Mouse (Mus musculus): ENCODE measurements around the gene Cbx5. TPM values are rescaled to one million over a fixed set of nuclear protein-coding genes. Genes with fewer than 3 reads are reported as not detected.
A peak's percentile ranks its signal among the peaks of the same experiment; 100 is the strongest.

Gene Cbx5
- polyA plus RNA-seq, 1 experiment from 2014 or later = 91.9 TPM

GRCm38 (mm10) chr15:103268903-103269302 lies 29.3 kb upstream of the Cbx5 start:
- no peak for ATAC-seq (ENCODE audit: extremely low read depth, insufficient number of reproducible peaks, low FRiP score, low TSS enrichment)
- H3K4me1 ChIP-seq = peaks cover 8% of the 10 kb centered on the region

GRCm38 (mm10) chr15:103264794-103265193 lies 25.2 kb upstream of the Cbx5 start:
- Histone ChIP-seq H3K9ac (no peak overlapping the region), H3K4me2 (no peak overlapping the region), H3K27ac (replicated peaks) (no peak overlapping the region), H3K4me3 (no peak overlapping the region), H3K36me3 (no peaks in the 10 kb centered on the region), H3K9me3 (no peaks in the 10 kb centered on the region), H3K27me3 (replicated peaks) (no peaks in the 10 kb centered on the region), H3K4me1 (peaks cover 5% of the 10 kb centered on the region)
- no peak for ATAC-seq (ENCODE audit: extremely low read depth, insufficient number of reproducible peaks, low FRiP score, low TSS enrichment)
- 81% methylated on average over 2 of the region's 2 CpGs for WGBS

More at GRCm38 (mm10) chr15:103268903-103269302, 29.3 kb upstream of the Cbx5 start:
- no peak overlapping the region for H3K4me3 ChIP-seq
- H3K9ac ChIP-seq = no peak overlapping the region
- H3K4me2 ChIP-seq = no peak overlapping the region
- no peak overlapping the region for H3K27ac ChIP-seq (replicated peaks)
- H3K36me3 ChIP-seq = no peaks in the 10 kb centered on the region
- no peaks in the 10 kb centered on the region for H3K9me3 ChIP-seq
- WGBS = 79% methylated on average over 4 of the region's 4 CpGs
- no peaks in the 10 kb centered on the region for H3K27me3 ChIP-seq (replicated peaks)

GRCm38 (mm10) chr15:103259989-103260388 lies 20.4 kb upstream of the Cbx5 start:
- Histone ChIP-seq H3K27ac (replicated peaks) (no peak overlapping the region), H3K27me3 (replicated peaks) (no peaks in the 10 kb centered on the region), H3K36me3 (no peaks in the 10 kb centered on the region), H3K4me3 (no peak overlapping the region), H3K4me1 (peaks cover 35% of the 10 kb centered on the region), H3K4me2 (no peak overlapping the region), H3K9ac (no peak overlapping the region), H3K9me3 (no peaks in the 10 kb centered on the region)
- WGBS = 9% methylated on average over 1 of the region's 1 CpGs
- ATAC-seq (ENCODE audit: extremely low read depth, insufficient number of reproducible peaks, low FRiP score, low TSS enrichment) = no peak

GRCm38 (mm10) chr15:103259162-103259561 lies 19.5 kb upstream of the Cbx5 start:
- Histone ChIP-seq H3K27ac (replicated peaks) (no peak overlapping the region), H3K9me3 (no peaks in the 10 kb centered on the region), H3K36me3 (no peaks in the 10 kb centered on the region), H3K27me3 (replicated peaks) (no peaks in the 10 kb centered on the region), H3K4me3 (no peak overlapping the region), H3K9ac (no peak overlapping the region), H3K4me1 (peaks cover 41% of the 10 kb centered on the region), H3K4me2 (peak overlapping the region; percentile 85)
- no peak for ATAC-seq (ENCODE audit: extremely low read depth, insufficient number of reproducible peaks, low FRiP score, low TSS enrichment)
- WGBS = 83% methylated on average over 5 of the region's 5 CpGs

GRCm38 (mm10) chr15:103257790-103258728 lies 18.4 kb upstream of the Cbx5 start, which contains the start of gene Nfe2:
TSS of gene Nfe2 (minus strand) at chr15:103258403.
- WGBS = 5% methylated on average over 15 of the region's 15 CpGs
- H3K27ac ChIP-seq (replicated peaks) = peak within 1 kb of the TSS; percentile 46

GRCm38 (mm10) chr15:103256210-103256986 lies 16.8 kb upstream of the Cbx5 start:
- Histone ChIP-seq H3K9ac (no peak overlapping the region), H3K4me3 (peak overlapping the region; percentile 3; the same call in 1 of the 2 replicates), H3K4me2 (peak overlapping the region; percentile 85), H3K27me3 (replicated peaks) (no peaks in the 10 kb centered on the region), H3K27ac (replicated peaks) (no peak overlapping the region), H3K4me1 (peaks cover 41% of the 10 kb centered on the region), H3K36me3 (no peaks in the 10 kb centered on the region), H3K9me3 (no peaks in the 10 kb centered on the region)
- 85% methylated on average over 6 of the region's 6 CpGs for WGBS
- ATAC-seq (ENCODE audit: extremely low read depth, insufficient number of reproducible peaks, low FRiP score, low TSS enrichment) = no peak

More at GRCm38 (mm10) chr15:103257790-103258728, 18.4 kb upstream of the Cbx5 start, which contains the start of gene Nfe2:
- peak; percentile 82 for ATAC-seq (ENCODE audit: extremely low read depth, insufficient number of reproducible peaks, low FRiP score, low TSS enrichment)
- Histone ChIP-seq H3K9ac (peak within 1 kb of the TSS; percentile 72), H3K4me2 (peak within 1 kb of the TSS; percentile 85), H3K36me3 (no peaks in the 10 kb centered on the region), H3K27me3 (replicated peaks) (no peaks in the 10 kb centered on the region), H3K9me3 (no peaks in the 10 kb centered on the region), H3K4me1 (peaks cover 41% of the 10 kb centered on the region), H3K4me3 (peak within 1 kb of the TSS; percentile 41)

- Histone ChIP-seq H3K27me3 (replicated peaks) (no peaks in the 10 kb centered on the region), H3K27ac (replicated peaks) (peak overlapping the region; percentile 33), H3K4me2 (peak overlapping the region; percentile 85), H3K9ac (peak overlapping the region; percentile 82), H3K36me3 (no peaks in the 10 kb centered on the region), H3K4me1 (peaks cover 40% of the 10 kb centered on the region), H3K9me3 (no peaks in the 10 kb centered on the region), H3K4me3 (peak overlapping the region; percentile 53)
- under 1% methylated on average over 25 of the region's 25 CpGs for WGBS
- peak; percentile 72 for ATAC-seq (ENCODE audit: extremely low read depth, insufficient number of reproducible peaks, low FRiP score, low TSS enrichment)
Measured at GRCm38 (mm10) chr15:103255169-103255568, 15.6 kb upstream of the Cbx5 start.

GRCm38 (mm10) chr15:103253352-103253751 lies 13.7 kb upstream of the Cbx5 start:
- H3K9me3 ChIP-seq = no peaks in the 10 kb centered on the region

GRCm38 (mm10) chr15:103252660-103253059 lies 13.0 kb upstream of the Cbx5 start:
- peak overlapping the region; percentile 56; the same call in 1 of the 2 replicates for H3K9ac ChIP-seq
- H3K27ac ChIP-seq (replicated peaks) = peak overlapping the region; percentile 66
- peaks cover 19% of the 10 kb centered on the region for H3K36me3 ChIP-seq
- H3K4me3 ChIP-seq = peak overlapping the region; percentile 53
- no peaks in the 10 kb centered on the region for H3K9me3 ChIP-seq
- WGBS = 75% methylated on average over 3 of the region's 3 CpGs
- no peak for ATAC-seq (ENCODE audit: extremely low read depth, insufficient number of reproducible peaks, low FRiP score, low TSS enrichment)
- peak overlapping the region; percentile 85 for H3K4me2 ChIP-seq
- peaks cover 23% of the 10 kb centered on the region for H3K4me1 ChIP-seq
- H3K27me3 ChIP-seq (replicated peaks) = no peaks in the 10 kb centered on the region

More at GRCm38 (mm10) chr15:103253352-103253751, 13.7 kb upstream of the Cbx5 start:
- Histone ChIP-seq H3K27ac (replicated peaks) (peak overlapping the region; percentile 66; the same call in 1 of the 2 replicates), H3K4me2 (peak overlapping the region; percentile 85), H3K4me3 (peak overlapping the region; percentile 53), H3K36me3 (peaks cover 12% of the 10 kb centered on the region), H3K27me3 (replicated peaks) (no peaks in the 10 kb centered on the region), H3K9ac (peak overlapping the region; percentile 47; the same call in 1 of the 2 replicates), H3K4me1 (peaks cover 29% of the 10 kb centered on the region)
- ATAC-seq (ENCODE audit: extremely low read depth, insufficient number of reproducible peaks, low FRiP score, low TSS enrichment) = no peak
- WGBS = 86% methylated on average over 1 of the region's 1 CpGs

GRCm38 (mm10) chr15:103251595-103251994 lies 12.0 kb upstream of the Cbx5 start:
- Histone ChIP-seq H3K36me3 (peaks cover 30% of the 10 kb centered on the region), H3K9me3 (no peaks in the 10 kb centered on the region), H3K4me3 (peak overlapping the region; percentile 53), H3K9ac (0 out of 2 replicates have a peak overlapping the region, but pooled peaks have one; percentile 48), H3K4me2 (peak overlapping the region; percentile 85), H3K4me1 (peaks cover 17% of the 10 kb centered on the region), H3K27me3 (replicated peaks) (no peaks in the 10 kb centered on the region), H3K27ac (replicated peaks) (peak overlapping the region; percentile 66)
- WGBS = 0% methylated on average over 1 of the region's 1 CpGs
- peak; percentile 43; the same call in 1 of the 2 replicates for ATAC-seq (ENCODE audit: extremely low read depth, insufficient number of reproducible peaks, low FRiP score, low TSS enrichment)
